Mouse (Mus musculus) stomach, embryonic 14.5 days (tissue): Measurements from ENCODE around the gene Lyrm4. TPM values are rescaled to one million over a fixed set of nuclear protein-coding genes. Genes with fewer than 3 reads are reported as not detected.

Source experiments
- ATAC-seq: fragments of 200-750 bp; cut with Nextera tagmentation; 2 replicates; pipeline ENCODE4 v1.8.0; 2017; ENCODE audit warnings: low read depth, moderate TSS enrichment; ENCODE audit not compliant: insufficient number of reproducible peaks, insufficient read depth, low FRiP score
- H3K27ac ChIP-seq: fragments of 300-500 bp; sonication (generic); 2 replicates; pipeline ENCODE4 v1.5.1; 2014; ENCODE audit warnings: mild to moderate bottlenecking, low read length, moderate library complexity, mixed read lengths
- H3K27me3 ChIP-seq: fragments of 300-500 bp; sonication (generic); 2 replicates; pipeline ENCODE4 v1.6.1; 2014; ENCODE audit warnings: low read length, control low read depth, mixed read lengths; ENCODE audit not compliant: control insufficient read depth, insufficient read depth
- H3K36me3 ChIP-seq: fragments of 300-500 bp; sonication (generic); 2 replicates; pipeline ENCODE4 v1.6.1; 2014; ENCODE audit warnings: mild to moderate bottlenecking, control low read depth, low read length, moderate library complexity, mixed read lengths; ENCODE audit not compliant: control insufficient read depth, insufficient read depth
- H3K4me1 ChIP-seq: fragments of 300-500 bp; sonication (generic); 2 replicates; pipeline ENCODE4 v1.6.1; 2014; ENCODE audit warnings: low read length, control low read depth, mixed read lengths; ENCODE audit not compliant: control insufficient read depth, insufficient read depth
- H3K4me2 ChIP-seq: fragments of 300-500 bp; sonication (generic); replicated peaks from 2 replicates; pipeline ENCODE4 v1.6.1; 2014; ENCODE audit warnings: low read depth, low read length, control low read depth
- H3K4me3 ChIP-seq: fragments of 300-500 bp; sonication (generic); 2 replicates; pipeline ENCODE4 v1.5.1; 2014; ENCODE audit warnings: low read depth, low read length, control low read depth
- H3K9ac ChIP-seq: fragments of 300-500 bp; sonication (generic); replicated peaks from 2 replicates; pipeline ENCODE4 v1.6.1; 2014; ENCODE audit warnings: low read depth, mild to moderate bottlenecking, control low read depth, low read length, moderate library complexity, mixed read lengths
- H3K9me3 ChIP-seq: fragments of 300-500 bp; sonication (generic); 2 replicates; pipeline ENCODE4 v1.6.1; 2016; ENCODE audit warnings: low read depth, low read length, control low read depth; ENCODE audit not compliant: control insufficient read depth
- WGBS: fragments of 180-500 bp; shearing (Covaris S2); extraction: QIAGEN DNeasy Blood & Tissue Kit; methylation state at CpG from one replicate; pipeline ENCODE4 v1.1.7; 2014; 5-methylcytosine and 5-hydroxymethylcytosine counted together
- polyA plus RNA-seq: library from polyadenylated mRNA; unstranded; fragments of >200 nt; fragmentation: Nextera tagmentation; extraction: Ambion mirVana; gene quantifications from 2 replicates; pipeline ENCODE4 v1.2.1, GENCODE M21; 2014

Lyrm4 gene
- polyA plus RNA-seq, 1 experiment from 2014 or later: 30.1 TPM

- no peak for ATAC-seq
- Histone ChIP-seq H3K36me3 (no peaks in the 10 kb centered on the region), H3K27ac (no peak overlapping the region), H3K4me2 (no peak overlapping the region), H3K27me3 (no peaks in the 10 kb centered on the region), H3K4me3 (no peak overlapping the region), H3K9me3 (no peaks in the 10 kb centered on the region), H3K4me1 (no peaks in the 10 kb centered on the region), H3K9ac (no peak overlapping the region)
- WGBS: 62% methylated on average over 3 of the region's 3 CpGs
These were observed 31.4 kb downstream of the Lyrm4 start for GRCm38 (mm10) chr13:36085971-36086370.

- Histone ChIP-seq H3K9me3 (no peaks in the 10 kb centered on the region), H3K36me3 (no peaks in the 10 kb centered on the region), H3K4me1 (no peaks in the 10 kb centered on the region), H3K9ac (no peak overlapping the region), H3K27me3 (no peaks in the 10 kb centered on the region), H3K27ac (no peak overlapping the region), H3K4me2 (no peak overlapping the region), H3K4me3 (no peak overlapping the region)
- no peak for ATAC-seq
- 81% methylated on average over 3 of the region's 3 CpGs for WGBS
These were observed 32.6 kb downstream of the Lyrm4 start for GRCm38 (mm10) chr13:36084701-36085100.

- Histone ChIP-seq H3K4me2 (no peak overlapping the region), H3K27me3 (no peaks in the 10 kb centered on the region), H3K4me3 (no peak overlapping the region), H3K9me3 (no peaks in the 10 kb centered on the region), H3K36me3 (no peaks in the 10 kb centered on the region), H3K4me1 (no peaks in the 10 kb centered on the region), H3K27ac (no peak overlapping the region), H3K9ac (no peak overlapping the region)
- 88% methylated on average over 3 of the region's 3 CpGs for WGBS
- no peak for ATAC-seq
These were observed 35.7 kb downstream of the Lyrm4 start for GRCm38 (mm10) chr13:36081591-36081990.

GRCm38 (mm10) chr13:36074484-36074883, 42.8 kb downstream of the Lyrm4 start:
- no peak for ATAC-seq
- WGBS: 77% methylated on average over 3 of the region's 3 CpGs

GRCm38 (mm10) chr13:36066676-36067075, 50.6 kb downstream of the Lyrm4 start:
- Histone ChIP-seq H3K4me2 (no peak overlapping the region), H3K27me3 (no peaks in the 10 kb centered on the region), H3K4me3 (no peak overlapping the region), H3K9me3 (no peaks in the 10 kb centered on the region), H3K9ac (no peak overlapping the region), H3K27ac (no peak overlapping the region), H3K4me1 (no peaks in the 10 kb centered on the region), H3K36me3 (no peaks in the 10 kb centered on the region)
- WGBS: 56% methylated on average over 2 of the region's 2 CpGs
- no peak for ATAC-seq

More at GRCm38 (mm10) chr13:36074484-36074883, 42.8 kb downstream of the Lyrm4 start:
- Histone ChIP-seq H3K36me3 (no peaks in the 10 kb centered on the region), H3K27me3 (no peaks in the 10 kb centered on the region), H3K4me3 (no peak overlapping the region), H3K4me1 (no peaks in the 10 kb centered on the region), H3K27ac (no peak overlapping the region), H3K4me2 (no peak overlapping the region), H3K9ac (no peak overlapping the region), H3K9me3 (no peaks in the 10 kb centered on the region)

GRCm38 (mm10) chr13:36057489-36057888, 59.8 kb downstream of the Lyrm4 start:
- Histone ChIP-seq H3K4me3 (no peak overlapping the region), H3K9me3 (no peaks in the 10 kb centered on the region), H3K27me3 (no peaks in the 10 kb centered on the region), H3K4me2 (no peak overlapping the region), H3K36me3 (no peaks in the 10 kb centered on the region), H3K4me1 (no peaks in the 10 kb centered on the region), H3K9ac (no peak overlapping the region), H3K27ac (no peak overlapping the region)
- WGBS: 68% methylated on average over 2 of the region's 2 CpGs
- no peak for ATAC-seq

- Histone ChIP-seq H3K4me3 (no peak overlapping the region), H3K9ac (no peak overlapping the region), H3K27ac (no peak overlapping the region), H3K36me3 (no peaks in the 10 kb centered on the region), H3K27me3 (no peaks in the 10 kb centered on the region), H3K4me2 (no peak overlapping the region), H3K9me3 (no peaks in the 10 kb centered on the region), H3K4me1 (no peaks in the 10 kb centered on the region)
- ATAC-seq: no peak
- WGBS: 87% methylated on average over 4 of the region's 4 CpGs
These were observed 60.4 kb downstream of the Lyrm4 start for GRCm38 (mm10) chr13:36056925-36057324.

GRCm38 (mm10) chr13:36056509-36056908, 60.8 kb downstream of the Lyrm4 start:
- Histone ChIP-seq H3K27me3 (no peaks in the 10 kb centered on the region), H3K27ac (no peak overlapping the region), H3K4me3 (no peak overlapping the region), H3K4me2 (no peak overlapping the region), H3K9me3 (no peaks in the 10 kb centered on the region), H3K36me3 (no peaks in the 10 kb centered on the region), H3K4me1 (no peaks in the 10 kb centered on the region), H3K9ac (no peak overlapping the region)
- 84% methylated on average over 1 of the region's 1 CpGs for WGBS
- no peak for ATAC-seq

- Histone ChIP-seq H3K4me2 (no peak overlapping the region), H3K9ac (no peak overlapping the region), H3K36me3 (no peaks in the 10 kb centered on the region), H3K27ac (no peak overlapping the region), H3K4me1 (no peaks in the 10 kb centered on the region), H3K9me3 (no peaks in the 10 kb centered on the region), H3K27me3 (no peaks in the 10 kb centered on the region), H3K4me3 (no peak overlapping the region)
- 88% methylated on average over 4 of the region's 4 CpGs for WGBS
- ATAC-seq: no peak
These were observed 81.8 kb downstream of the Lyrm4 start for GRCm38 (mm10) chr13:36035528-36035927.
